Mouse (Mus musculus) heart, postnatal 25 days (tissue): ENCODE results near the gene Unc5cl. TPM values are rescaled to one million over a fixed set of nuclear protein-coding genes. Genes with fewer than 3 reads are reported as not detected.

ENCODE experiments used
- DNase-seq: peaks from one replicate; pipeline ENCODE4 v3.0.0; 2022; ENCODE audit warnings: low spot score
- intact Hi-C: fragments of 180-260 bp; cut with DNase I; formaldehyde crosslinking; loops from one replicate; pipeline ENCODE4 v1.15.1; 2025
- total RNA-seq, 2 experiments: library from RNA; stranded (reverse); gene quantifications; 2 replicates each; pipeline ENCODE4 v1.2.3; 2021

Unc5cl gene
- total RNA-seq: under 1 TPM; 0.14 to 0.16 TPM

- intact Hi-C loops: no loop called here
- no peak for DNase-seq
Measured at GRCm38 (mm10) chr17:48454688-48455087, at the start of gene Unc5cl. Gene Unc5cl (plus strand): TSS chr17:48454901.

GRCm38 (mm10) chr17:48407154-48407553, 47.5 kb upstream of the Unc5cl start:
- intact Hi-C loops: no loop called here
- no peak for DNase-seq

GRCm38 (mm10) chr17:48407910-48408525, 46.7 kb upstream of the Unc5cl start:
- intact Hi-C loops: no loop called here
- no peak for DNase-seq

- DNase-seq: peak; percentile 52
- intact Hi-C loops: no loop called here
Measured at GRCm38 (mm10) chr17:48408526-48409291, 46.0 kb upstream of the Unc5cl start.

GRCm38 (mm10) chr17:48409380-48410298, 45.1 kb upstream of the Unc5cl start, which contains the start of the genes Nfya and Oard1:
Gene Nfya (minus strand): TSS chr17:48409906.
Gene Oard1 (plus strand): TSS chr17:48410014.
- peak; percentile 99 for DNase-seq
- intact Hi-C loops: loop anchor here (2.0 kb wide), 1 partner anchor 19 kb away; no protein-coding TSS in a partner anchor

GRCm38 (mm10) chr17:48410299-48410785, 44.4 kb upstream of the Unc5cl start:
- no peak for DNase-seq
- intact Hi-C loops: loop anchor here (2.0 kb wide), 1 partner anchor 18 kb away; no protein-coding TSS in a partner anchor

GRCm38 (mm10) chr17:48411241-48411640, 43.5 kb upstream of the Unc5cl start:
- intact Hi-C loops: loop anchor here (2.0 kb wide), 1 partner anchor 18 kb away; no protein-coding TSS in a partner anchor
- DNase-seq: no peak

- intact Hi-C loops: no loop called here
- no peak for DNase-seq
Measured at GRCm38 (mm10) chr17:48416011-48416410, 38.7 kb upstream of the Unc5cl start.

- DNase-seq: no peak
Measured at GRCm38 (mm10) chr17:48416425-48417195, 38.1 kb upstream of the Unc5cl start.

GRCm38 (mm10) chr17:48417521-48417920, 37.2 kb upstream of the Unc5cl start:
- intact Hi-C loops: loop anchor here (1.0 kb wide), 2 partner anchors 50 to 185 kb away; no protein-coding TSS in a partner anchor
- DNase-seq: no peak

More at GRCm38 (mm10) chr17:48416425-48417195, 38.1 kb upstream of the Unc5cl start:
- intact Hi-C loops: loop anchor here (1.0 kb wide), 2 partner anchors 51 to 186 kb away; no protein-coding TSS in a partner anchor

- DNase-seq: no peak
- intact Hi-C loops: no loop called here
Measured at GRCm38 (mm10) chr17:48418174-48418573, 36.5 kb upstream of the Unc5cl start.

- intact Hi-C loops: no loop called here
- no peak for DNase-seq
Measured at GRCm38 (mm10) chr17:48418781-48419180, 35.9 kb upstream of the Unc5cl start.

GRCm38 (mm10) chr17:48419571-48419970, 35.1 kb upstream of the Unc5cl start:
- intact Hi-C loops: no loop called here

GRCm38 (mm10) chr17:48424237-48424636, 30.5 kb upstream of the Unc5cl start:
- DNase-seq: no peak
- intact Hi-C loops: no loop called here

More at GRCm38 (mm10) chr17:48419571-48419970, 35.1 kb upstream of the Unc5cl start:
- no peak for DNase-seq

GRCm38 (mm10) chr17:48425823-48426612, 28.7 kb upstream of the Unc5cl start:
- no peak for DNase-seq
- intact Hi-C loops: no loop called here

GRCm38 (mm10) chr17:48426991-48427750, 27.5 kb upstream of the Unc5cl start:
- intact Hi-C loops: no loop called here
- DNase-seq: no peak

GRCm38 (mm10) chr17:48427852-48428530, 26.7 kb upstream of the Unc5cl start:
- intact Hi-C loops: loop anchor here (2.0 kb wide), 1 partner anchor 17 kb away; the partner anchor contains the start of gene Oard1
- no peak for DNase-seq
